Mouse (Mus musculus) E14TG2a.4 (cell line): ENCODE measurements at regions not wholly inside any gene's neighbourhood (a gene's known extent, or its start where the extent isn't known, plus 50 kb on each side); places are given as distances from the start of the nearest gene placed in this dataset.

ENCODE experiments used
- CTCF ChIP-seq: conservative IDR thresholded peaks from 2 replicates; pipeline ENCODE4 v1.5.1; 2014; ENCODE audit warnings: low read length
- NANOG ChIP-seq: IDR thresholded peaks from 2 replicates; pipeline ENCODE4 v1.6.1; 2014; ENCODE audit warnings: borderline replicate concordance, low read length, mixed read lengths
- POU5F1 ChIP-seq: IDR thresholded peaks from 2 replicates; pipeline ENCODE4 v1.6.1; 2014; ENCODE audit warnings: low read length, borderline replicate concordance

DNA sequence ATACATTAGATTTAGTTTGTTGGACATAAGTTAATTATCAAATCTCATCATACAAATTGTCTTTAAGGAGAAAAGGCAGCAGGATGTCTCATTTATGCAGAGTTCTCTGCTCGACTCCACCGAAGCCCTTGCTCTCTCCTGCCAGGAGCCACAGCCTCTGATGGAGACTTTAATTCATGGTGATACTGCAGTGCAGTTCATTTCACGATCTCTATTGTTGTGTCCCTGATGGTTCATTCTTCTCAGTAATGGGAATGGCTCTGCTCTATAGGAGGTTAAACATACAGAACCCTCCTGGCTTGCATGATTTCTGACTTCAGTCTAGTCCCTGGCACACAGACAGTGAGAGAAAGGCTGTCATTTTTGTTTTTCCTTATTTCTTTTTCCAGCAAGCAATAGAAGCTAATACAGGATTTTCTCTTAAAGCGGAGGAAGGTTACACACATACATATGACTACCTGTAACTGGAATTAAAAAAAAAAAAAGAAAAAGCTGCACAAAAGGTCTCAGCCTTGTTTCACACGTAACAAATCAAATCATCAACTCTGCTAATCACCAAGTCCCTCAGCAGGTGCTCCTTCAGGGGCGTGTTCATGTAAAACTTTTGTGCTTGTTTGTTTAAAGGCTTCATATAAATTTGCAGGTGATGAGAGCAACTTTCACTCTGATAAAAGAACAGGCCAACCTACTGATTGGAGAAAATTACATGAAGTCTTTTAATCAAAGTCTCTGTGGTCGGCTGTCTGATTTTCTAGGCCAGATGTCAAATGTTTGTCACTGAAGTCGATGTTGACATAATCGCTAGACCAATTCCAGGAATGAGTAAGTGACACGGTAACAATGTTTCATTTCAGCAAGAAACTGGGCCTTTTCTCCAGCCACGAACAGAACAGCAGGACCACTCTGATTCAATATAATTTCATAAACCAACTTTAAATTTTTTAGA is 367.3 kb downstream of the 9330182O14Rik start:
- TF ChIP-seq CTCF: no peak
- no peak for TF ChIP-seq POU5F1
- no peak for TF ChIP-seq NANOG
